Comparison of ENCODE assay signal across 1 mouse cellular context in the genomic region with DNA sequence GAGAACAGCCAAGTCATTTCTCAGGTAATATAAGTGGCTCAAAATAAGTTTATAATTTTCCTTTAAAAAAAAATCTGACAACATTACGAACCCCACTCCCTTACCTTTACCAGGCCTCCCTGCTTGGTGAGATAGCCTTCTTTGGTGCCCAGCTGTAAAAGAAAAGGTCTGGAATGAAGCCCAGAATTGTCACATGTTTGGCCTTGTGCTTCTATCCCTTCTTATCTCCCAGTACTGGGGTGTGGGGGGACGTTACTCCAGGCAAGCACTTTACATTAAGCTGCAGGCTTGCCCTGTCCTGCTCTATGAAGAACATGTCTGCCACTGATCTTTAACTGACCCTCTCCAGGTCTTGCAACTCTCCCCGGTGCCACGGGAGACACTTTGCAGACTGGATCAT.
A peak's percentile ranks its signal among the peaks of the same experiment; 100 is the strongest.
TF ChIP-seq lines count a peak whose summit lies in the region.

No protein-coding gene starts in this region.

TF ChIP-seq in MEL, 35 proteins besides CTCF, POLR2A, EP300 and RAD21 (continued from another document):
- TF ChIP-seq USF2 (IDR thresholded peaks at IDR 0.05; ENCODE audit: borderline replicate concordance in 1 of 2, insufficient read depth in 1 of 2, low read depth in 1 of 2, low read length in 2 of 2), result no peak
- TF ChIP-seq ZC3H11A (IDR thresholded peaks at IDR 0.05; ENCODE audit: low read depth, low read length), result no peak
- no peak for TF ChIP-seq CHD2 (IDR thresholded peaks at IDR 0.05; ENCODE audit: low read length)
- TF ChIP-seq UBTF (IDR thresholded peaks at IDR 0.05; ENCODE audit: borderline replicate concordance, insufficient read depth, low read depth, low read length), result no peak
- no peak for TF ChIP-seq ZKSCAN1 (IDR thresholded peaks at IDR 0.05; ENCODE audit: low read depth, low read length)
- peak; percentile 29; the same call in 1 of the 2 replicates for TF ChIP-seq KAT2A (conservative IDR thresholded peaks at IDR 0.05; ENCODE audit: low read depth, low read length)
- no peak for TF ChIP-seq GABPA (IDR thresholded peaks at IDR 0.05; ENCODE audit: low read depth, low read length)
- TF ChIP-seq ZNF384 (IDR thresholded peaks at IDR 0.05; ENCODE audit: low read depth, low read length), result peak; percentile 82
- TF ChIP-seq MAZ (IDR thresholded peaks at IDR 0.05; ENCODE audit: low read depth, low read length), result peak; percentile 74; the same call in 1 of the 2 replicates
- TF ChIP-seq POLR2AphosphoS2 (IDR thresholded peaks at IDR 0.05; ENCODE audit: low read length), result no peak
- no peak for TF ChIP-seq JUND (IDR thresholded peaks at IDR 0.05; ENCODE audit: low read depth, low read length)
- TF ChIP-seq GATA1 (IDR thresholded peaks at IDR 0.05; ENCODE audit: low read depth, low read length), result peak; percentile 96
- TF ChIP-seq SIN3A (IDR thresholded peaks at IDR 0.05; ENCODE audit: low read length), result peak; percentile 96
- no peak for TF ChIP-seq CHD1 (IDR thresholded peaks at IDR 0.05; ENCODE audit: low read depth, low read length)
- peak; percentile 90 for TF ChIP-seq TAL1 (IDR thresholded peaks at IDR 0.05; ENCODE audit: low read length)
